Mouse (Mus musculus): ENCODE data around the gene Krt24.

DNA sequence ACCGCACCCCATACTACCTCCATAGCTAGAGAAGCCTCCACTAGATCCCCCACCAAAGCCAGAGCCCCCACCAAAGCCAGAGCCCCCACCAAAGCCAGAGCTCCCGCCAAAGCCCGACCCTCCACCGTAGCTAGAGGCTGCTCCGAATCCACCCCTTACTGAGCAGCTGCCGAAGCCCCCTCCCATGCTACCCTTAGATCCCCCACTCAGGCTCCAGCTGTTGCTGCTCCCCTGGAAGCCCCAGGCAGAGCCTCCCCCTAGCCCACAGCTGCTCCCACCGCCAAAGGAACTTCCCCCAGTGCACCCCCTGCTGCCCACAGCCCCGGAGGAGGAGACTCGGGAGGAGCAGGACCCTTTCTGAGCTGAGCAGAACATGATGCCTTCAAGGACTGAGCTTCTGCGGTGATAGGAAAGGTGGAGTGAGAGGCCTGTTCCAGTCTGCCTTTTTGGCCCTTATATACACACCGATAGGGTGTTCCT, at the start of gene Krt24:
- no peak for TF ChIP-seq CTCF (IDR thresholded peaks at IDR 0.05; ENCODE audit: low read depth, low read length)
- no peak for TF ChIP-seq GATA1 (IDR thresholded peaks at IDR 0.05; ENCODE audit: borderline replicate concordance, low read length)

Data from G1E (cell line).